Mouse (Mus musculus): ENCODE results near the gene Hsd17b11. TPM values are rescaled to one million over a fixed set of nuclear protein-coding genes. Genes with fewer than 3 reads are reported as not detected.

The Hsd17b11 gene
- total and polyA plus RNA-seq, 2 experiments from 2014 or later, result 4.7 to 16.4 TPM

GRCm38 (mm10) chr5:103992831-103993230, 28.9 kb downstream of the Hsd17b11 start:
- Histone ChIP-seq H3K36me3 (ENCODE audit: insufficient read depth, low read length) (no peaks in the 10 kb centered on the region), H3K9ac (replicated peaks; ENCODE audit: low read length, poor library complexity, severe bottlenecking) (no peak overlapping the region), H3K9me3 (ENCODE audit: low read length) (no peaks in the 10 kb centered on the region), H3K4me3 (ENCODE audit: low read depth, low read length) (no peak overlapping the region), H3K27ac (ENCODE audit: low read depth, low read length) (no peak overlapping the region), H3K4me1 (ENCODE audit: insufficient read depth, low read length) (no peaks in the 10 kb centered on the region), H3K27me3 (ENCODE audit: insufficient read depth, low read length) (no peaks in the 10 kb centered on the region), H3K4me2 (ENCODE audit: low read depth, low read length, poor library complexity, severe bottlenecking) (no peak overlapping the region)
- ATAC-seq (ENCODE audit: low FRiP score) (no peak), DNase-seq (ENCODE audit: low spot score) (no peak)
- TF ChIP-seq CTCF (IDR thresholded peaks at IDR 0.05), result no peak
- 89% methylated on average over 9 of the region's 9 CpGs for WGBS

- TF ChIP-seq CTCF (IDR thresholded peaks at IDR 0.05), result no peak
- no peak overlapping the region for H3K27ac ChIP-seq (ENCODE audit: low read depth, low read length)
- no peaks in the 10 kb centered on the region for H3K27me3 ChIP-seq (ENCODE audit: insufficient read depth, low read length)
- no peaks in the 10 kb centered on the region for H3K4me1 ChIP-seq (ENCODE audit: insufficient read depth, low read length)
- H3K9me3 ChIP-seq (ENCODE audit: low read length), result no peaks in the 10 kb centered on the region
- no peak for DNase-seq (ENCODE audit: low spot score)
- H3K4me2 ChIP-seq (ENCODE audit: low read depth, low read length, poor library complexity, severe bottlenecking), result no peak overlapping the region
- no peak overlapping the region for H3K4me3 ChIP-seq (ENCODE audit: low read depth, low read length)
- 89% methylated on average over 9 of the region's 9 CpGs for WGBS
- ATAC-seq (ENCODE audit: low FRiP score), result no peak
- H3K9ac ChIP-seq (replicated peaks; ENCODE audit: low read length, poor library complexity, severe bottlenecking), result no peak overlapping the region
- H3K36me3 ChIP-seq (ENCODE audit: insufficient read depth, low read length), result no peaks in the 10 kb centered on the region
Measured at GRCm38 (mm10) chr5:103980705-103981560, 40.8 kb downstream of the Hsd17b11 start.

GRCm38 (mm10) chr5:103977907-103978570, 43.7 kb downstream of the Hsd17b11 start:
- Histone ChIP-seq H3K4me2 (ENCODE audit: low read depth, low read length, poor library complexity, severe bottlenecking) (no peak overlapping the region), H3K9ac (replicated peaks; ENCODE audit: low read length, poor library complexity, severe bottlenecking) (no peak overlapping the region), H3K27me3 (ENCODE audit: insufficient read depth, low read length) (no peaks in the 10 kb centered on the region), H3K36me3 (ENCODE audit: insufficient read depth, low read length) (no peaks in the 10 kb centered on the region), H3K4me3 (ENCODE audit: low read depth, low read length) (no peak overlapping the region), H3K9me3 (ENCODE audit: low read length) (no peaks in the 10 kb centered on the region), H3K4me1 (ENCODE audit: insufficient read depth, low read length) (no peaks in the 10 kb centered on the region), H3K27ac (ENCODE audit: low read depth, low read length) (no peak overlapping the region)
- no peak for DNase-seq (ENCODE audit: low spot score)
- TF ChIP-seq CTCF (IDR thresholded peaks at IDR 0.05), result no peak
- no peak for ATAC-seq (ENCODE audit: low FRiP score)
- WGBS, result 94% methylated on average over 7 of the region's 7 CpGs

- no peaks in the 10 kb centered on the region for H3K36me3 ChIP-seq (ENCODE audit: insufficient read depth, low read length)
- no peaks in the 10 kb centered on the region for H3K27me3 ChIP-seq (ENCODE audit: insufficient read depth, low read length)
- no peak within 1 kb of the TSS for H3K27ac ChIP-seq (ENCODE audit: low read depth, low read length)
- H3K4me1 ChIP-seq (ENCODE audit: insufficient read depth, low read length), result no peaks in the 10 kb centered on the region
- ATAC-seq (ENCODE audit: low FRiP score), result no peak
- no peak for DNase-seq (ENCODE audit: low spot score)
- 86% methylated on average over 4 of the region's 4 CpGs for WGBS
- H3K9ac ChIP-seq (replicated peaks; ENCODE audit: low read length, poor library complexity, severe bottlenecking), result no peak within 1 kb of the TSS
- no peaks in the 10 kb centered on the region for H3K9me3 ChIP-seq (ENCODE audit: low read length)
- H3K4me2 ChIP-seq (ENCODE audit: low read depth, low read length, poor library complexity, severe bottlenecking), result no peak within 1 kb of the TSS
- TF ChIP-seq CTCF (IDR thresholded peaks at IDR 0.05), result no peak
- no peak within 1 kb of the TSS for H3K4me3 ChIP-seq (ENCODE audit: low read depth, low read length)
Measured at GRCm38 (mm10) chr5:103977297-103977696, 44.4 kb downstream of the Hsd17b11 start, which contains the start of gene Hsd17b13. Gene Hsd17b13 (minus strand): TSS chr5:103977410.

GRCm38 (mm10) chr5:103975736-103976135, 46.0 kb downstream of the Hsd17b11 start:
- H3K4me2 ChIP-seq (ENCODE audit: low read depth, low read length, poor library complexity, severe bottlenecking), result no peak overlapping the region
- H3K9me3 ChIP-seq (ENCODE audit: low read length), result no peaks in the 10 kb centered on the region
- H3K36me3 ChIP-seq (ENCODE audit: insufficient read depth, low read length), result no peaks in the 10 kb centered on the region
- DNase-seq (ENCODE audit: low spot score) (no peak), ATAC-seq (ENCODE audit: low FRiP score) (no peak)
- no peak for TF ChIP-seq CTCF (IDR thresholded peaks at IDR 0.05)
- 86% methylated on average over 7 of the region's 7 CpGs for WGBS
- no peaks in the 10 kb centered on the region for H3K27me3 ChIP-seq (ENCODE audit: insufficient read depth, low read length)
- no peaks in the 10 kb centered on the region for H3K4me1 ChIP-seq (ENCODE audit: insufficient read depth, low read length)
- no peak overlapping the region for H3K4me3 ChIP-seq (ENCODE audit: low read depth, low read length)
- no peak overlapping the region for H3K9ac ChIP-seq (replicated peaks; ENCODE audit: low read length, poor library complexity, severe bottlenecking)
- H3K27ac ChIP-seq (ENCODE audit: low read depth, low read length), result no peak overlapping the region

GRCm38 (mm10) chr5:103972801-103973200, 48.9 kb downstream of the Hsd17b11 start:
- H3K36me3 ChIP-seq (ENCODE audit: insufficient read depth, low read length), result no peaks in the 10 kb centered on the region

More at GRCm38 (mm10) chr5:103972801-103973200, 48.9 kb downstream of the Hsd17b11 start:
- WGBS, result 77% methylated on average over 13 of the region's 13 CpGs
- Histone ChIP-seq H3K4me3 (ENCODE audit: low read depth, low read length) (no peak overlapping the region), H3K4me1 (ENCODE audit: insufficient read depth, low read length) (no peaks in the 10 kb centered on the region), H3K9me3 (ENCODE audit: low read length) (no peaks in the 10 kb centered on the region), H3K4me2 (ENCODE audit: low read depth, low read length, poor library complexity, severe bottlenecking) (no peak overlapping the region), H3K27ac (ENCODE audit: low read depth, low read length) (no peak overlapping the region), H3K27me3 (ENCODE audit: insufficient read depth, low read length) (no peaks in the 10 kb centered on the region), H3K9ac (replicated peaks; ENCODE audit: low read length, poor library complexity, severe bottlenecking) (no peak overlapping the region)
- no peak for ATAC-seq (ENCODE audit: low FRiP score)
- DNase-seq (ENCODE audit: low spot score), result no peak
- TF ChIP-seq CTCF (IDR thresholded peaks at IDR 0.05), result no peak
